Mouse (Mus musculus) layer of hippocampus, postnatal 14 days (tissue): ENCODE measurements around the gene Irak3. TPM values are rescaled to one million over a fixed set of nuclear protein-coding genes. Genes with fewer than 3 reads are reported as not detected.
"Not testable (repeated sequence)": the region's sequence is repeated elsewhere in the genome, so short reads cannot be mapped to it uniquely, and the experiment has no call there.

Source experiments
- DNase-seq, 2 experiments: peaks; one replicate each; pipeline ENCODE4 v3.0.0; 2021 to 2022; ENCODE audit warnings: low spot score in 2 of 2, mixed read lengths in 1 of 2
- total RNA-seq, 2 experiments: library from RNA; stranded (reverse); gene quantifications; 2 replicates each; pipeline ENCODE4 v1.2.3; 2021

Gene Irak3
- total RNA-seq, 2 experiments from 2014 or later, result 0.18 to 0.69 TPM

DNA sequence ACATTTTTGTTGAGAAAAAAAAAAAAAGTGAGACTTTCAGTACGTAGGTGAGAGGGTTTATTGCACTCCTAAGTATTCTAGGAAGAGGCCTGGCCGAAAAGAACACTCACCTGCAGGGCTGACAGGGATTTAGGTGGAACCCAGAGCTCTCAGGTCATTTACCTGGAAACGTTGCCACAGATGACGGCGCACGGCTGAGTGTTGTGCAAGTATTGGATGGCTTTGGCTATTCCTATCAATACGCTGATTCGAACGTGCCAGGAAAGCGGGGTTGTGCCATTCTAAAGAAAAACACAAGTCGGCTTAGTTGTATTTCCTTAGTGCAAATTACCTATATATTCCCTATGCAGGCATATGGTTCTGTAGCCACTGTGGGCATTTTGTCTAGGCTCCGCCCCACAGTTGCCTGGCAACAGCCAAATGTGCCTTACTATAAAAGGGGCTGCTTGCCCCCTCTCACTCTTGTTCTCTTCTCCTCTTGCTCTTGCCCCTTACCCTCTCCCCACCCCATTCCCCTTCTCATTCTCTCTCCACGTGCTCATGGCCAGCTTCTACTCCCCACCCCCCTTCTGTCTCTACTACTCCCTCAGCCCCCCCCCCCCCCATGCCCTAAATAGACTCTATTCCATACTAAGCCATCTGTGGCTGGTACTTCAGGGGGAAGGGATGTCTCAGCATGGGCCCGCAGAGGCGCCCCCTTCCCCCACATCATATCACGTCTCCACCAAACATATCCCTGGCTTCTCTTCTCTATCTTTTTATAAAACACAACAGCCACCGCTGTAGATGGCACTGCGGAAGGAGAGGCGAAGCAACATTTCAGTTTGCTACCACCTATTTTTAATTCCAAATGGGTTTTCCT lies 36.8 kb downstream of the Irak3 start:
- DNase-seq, result no peak

DNA sequence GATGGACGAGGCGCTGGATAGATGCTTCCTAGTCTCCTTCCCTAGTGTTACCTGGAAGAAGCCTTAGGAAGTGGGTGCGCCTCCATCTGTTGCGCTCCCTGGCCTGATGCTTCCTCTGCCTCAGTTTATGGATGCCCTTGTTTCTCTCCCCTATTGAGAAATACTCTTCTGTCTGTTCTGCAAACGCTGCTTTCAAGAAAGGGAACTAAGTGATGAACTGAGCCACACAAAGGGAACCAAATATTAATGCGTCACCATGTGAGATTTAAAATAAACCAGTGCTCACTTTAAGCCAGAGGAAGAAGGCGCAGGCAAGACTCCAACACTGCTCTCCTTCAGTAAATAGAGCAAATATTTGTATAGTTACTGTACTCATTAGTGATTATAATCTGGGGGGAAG lies 38.4 kb downstream of the Irak3 start:
- DNase-seq, result no peak

DNA sequence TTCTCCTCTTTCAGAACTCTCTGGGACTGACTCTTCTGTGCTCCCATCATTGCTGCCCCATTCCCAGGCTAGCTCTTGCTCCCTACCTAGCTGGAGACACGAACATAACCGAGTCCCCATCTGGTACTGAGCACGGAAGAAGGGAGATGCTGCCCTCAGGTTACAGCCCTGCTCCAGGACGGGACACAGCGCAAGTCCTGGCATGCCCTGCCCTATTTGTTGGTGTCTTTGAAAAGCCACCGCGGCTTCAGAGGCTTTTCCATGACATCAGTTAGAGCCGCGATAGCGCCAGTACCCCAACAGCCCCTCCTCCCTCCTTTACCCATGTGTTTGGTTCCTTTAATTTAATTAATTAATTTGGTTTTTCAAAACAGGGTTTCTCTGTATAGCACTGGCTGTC lies 39.1 kb downstream of the Irak3 start:
- DNase-seq, result no peak

DNA sequence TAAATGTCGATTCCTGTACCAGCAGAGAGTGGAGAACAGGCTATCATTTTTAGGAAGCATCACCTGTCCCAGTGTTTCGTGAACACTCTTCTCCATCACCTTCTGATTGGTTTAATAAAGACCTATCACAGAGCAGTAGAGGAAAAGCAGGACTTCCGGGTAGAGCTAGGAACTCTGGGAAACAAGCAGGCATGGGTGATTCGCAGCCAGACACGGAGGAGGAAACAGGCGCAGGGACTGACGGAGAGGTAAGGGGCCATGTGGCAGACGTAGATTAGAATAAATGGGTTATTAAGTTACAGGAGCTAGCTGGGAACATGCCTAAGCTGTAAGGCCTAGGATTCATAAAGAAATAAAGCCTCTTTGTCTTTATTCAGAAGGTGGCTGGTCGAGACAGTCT lies 41.4 kb downstream of the Irak3 start:
- DNase-seq, result no peak

DNA sequence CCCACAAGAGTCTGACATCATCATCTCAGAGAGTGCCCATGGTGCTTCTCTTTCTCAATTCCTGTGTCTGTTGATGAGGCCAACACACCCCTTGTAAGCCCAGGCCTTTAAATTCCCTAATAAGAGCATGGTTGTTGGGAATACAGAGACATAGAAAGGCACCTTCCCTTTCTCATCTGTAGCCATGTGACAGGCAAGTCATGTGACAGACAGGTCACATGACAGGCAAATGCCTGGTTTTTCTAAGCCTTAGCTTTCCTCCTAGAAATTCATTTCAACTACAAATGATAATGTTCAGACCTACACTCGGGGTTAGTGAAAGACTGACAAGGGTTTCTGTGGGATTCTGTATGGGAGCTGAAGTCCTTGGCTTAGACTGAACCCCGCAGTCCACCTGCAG lies 48.0 kb downstream of the Irak3 start:
- no peak for DNase-seq

DNA sequence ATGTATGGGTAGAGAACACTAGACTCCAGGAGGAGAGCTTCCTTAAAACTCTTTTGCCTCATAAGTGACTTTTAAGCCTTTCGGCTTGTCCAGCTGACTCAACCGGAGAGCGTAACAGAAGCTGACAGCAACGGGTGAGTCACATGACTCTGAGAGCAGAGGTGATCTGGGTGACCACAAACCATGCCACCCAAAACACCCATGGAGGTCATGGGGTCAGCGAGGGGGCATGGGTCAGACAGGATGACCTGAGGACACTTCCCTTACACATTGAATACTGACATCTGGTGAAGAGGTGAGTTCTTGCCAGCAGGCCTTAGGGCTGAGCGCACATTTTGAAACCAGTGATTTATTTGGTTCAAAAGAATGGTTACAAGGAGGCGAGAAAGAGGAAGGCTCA lies 50.3 kb downstream of the Irak3 start:
- no peak for DNase-seq

DNA sequence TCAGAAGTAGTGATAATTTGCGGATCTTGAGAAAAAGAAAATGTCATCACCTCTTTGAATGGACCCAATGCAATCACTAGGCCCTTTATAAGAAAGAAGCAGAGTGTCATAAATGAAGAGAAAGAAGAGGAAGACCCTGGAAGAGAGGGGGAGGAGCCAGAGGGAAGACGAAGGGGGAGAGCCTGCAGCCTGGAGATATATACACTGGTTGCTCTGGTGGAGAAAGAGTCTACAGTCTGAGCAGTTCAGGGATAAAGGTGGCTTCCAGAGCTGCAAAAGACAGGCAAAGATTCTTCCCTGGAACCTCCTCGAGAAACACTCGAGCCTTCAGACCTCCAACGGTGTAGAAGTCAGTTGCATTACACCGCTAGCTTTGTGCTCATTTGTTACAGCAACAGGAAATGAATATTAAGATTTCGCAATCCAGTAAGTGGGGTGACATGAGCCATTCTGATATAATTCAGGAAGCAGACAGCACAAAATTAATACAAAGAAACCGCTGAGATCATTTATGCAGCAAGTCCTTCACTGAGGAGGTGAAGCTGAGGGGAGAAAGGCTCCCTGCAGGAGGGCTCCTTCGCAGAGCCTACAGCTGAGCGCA lies 60.9 kb downstream of the Irak3 start:
- DNase-seq, result no peak

DNA sequence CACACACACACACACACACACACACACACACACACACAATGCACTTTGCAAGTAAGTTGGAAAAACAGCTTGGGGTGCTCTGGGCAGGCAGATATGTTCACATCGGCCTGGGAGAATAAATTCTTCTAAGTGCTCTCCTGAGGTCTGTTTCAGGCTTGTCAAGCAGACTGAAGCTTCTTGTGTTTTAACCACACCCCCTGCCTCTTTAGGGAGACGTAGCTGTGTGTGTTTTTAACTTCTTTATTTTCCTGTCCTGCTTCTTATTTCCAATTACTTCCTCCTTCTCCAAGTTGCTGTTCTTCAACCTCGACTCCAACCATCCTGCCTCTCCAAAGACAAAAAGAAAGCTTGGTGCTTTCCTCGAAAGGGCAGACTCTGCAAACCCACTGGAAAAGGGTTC lies 61.7 kb downstream of the Irak3 start:
- DNase-seq, result no peak

DNA sequence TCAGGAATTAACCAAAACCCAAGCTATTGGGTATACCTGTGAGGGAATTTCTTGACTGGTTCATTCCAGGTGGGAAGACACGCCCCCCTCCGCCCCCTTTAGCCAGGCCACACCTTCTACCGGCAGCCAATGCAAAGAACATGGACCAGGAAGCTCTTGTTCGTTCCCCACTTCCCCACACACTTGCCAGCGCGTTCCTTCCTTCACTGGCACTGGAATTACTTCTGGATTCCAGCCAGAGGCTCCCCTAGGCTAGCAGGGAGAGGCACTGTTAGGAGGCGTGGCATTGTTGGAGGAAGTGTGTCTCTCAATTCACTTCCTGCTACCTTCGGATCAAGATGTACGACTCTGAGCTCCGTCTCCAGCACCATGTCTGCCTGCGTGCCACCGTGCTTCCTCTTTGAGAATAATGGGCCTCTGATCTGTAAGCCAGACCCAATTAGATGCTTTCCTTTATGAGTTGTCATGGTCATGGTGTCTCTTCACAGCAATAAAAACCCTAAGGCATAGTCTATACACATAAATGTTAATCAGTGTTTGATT lies 65.8 kb downstream of the Irak3 start:
- no peak for DNase-seq

DNA sequence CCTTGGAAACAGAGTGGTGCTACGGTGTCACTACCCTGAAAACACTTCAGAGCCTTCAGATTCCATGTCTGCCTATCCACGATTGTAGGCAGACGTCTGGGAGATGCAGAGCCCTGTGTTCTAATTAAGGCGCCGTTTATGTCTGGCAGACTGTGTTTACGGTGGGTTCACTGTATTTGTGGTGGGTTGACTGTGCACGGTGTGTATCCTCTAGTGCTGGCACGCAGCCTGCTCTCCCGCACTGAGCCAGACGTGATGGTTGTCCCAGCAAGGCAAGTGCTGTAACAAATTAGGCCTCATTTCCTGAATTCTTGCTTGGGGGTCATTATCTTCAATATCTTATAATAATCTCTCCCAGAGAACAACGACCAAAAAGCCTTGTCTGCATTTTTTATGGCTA lies 68.2 kb downstream of the Irak3 start:
- no peak for DNase-seq

DNA sequence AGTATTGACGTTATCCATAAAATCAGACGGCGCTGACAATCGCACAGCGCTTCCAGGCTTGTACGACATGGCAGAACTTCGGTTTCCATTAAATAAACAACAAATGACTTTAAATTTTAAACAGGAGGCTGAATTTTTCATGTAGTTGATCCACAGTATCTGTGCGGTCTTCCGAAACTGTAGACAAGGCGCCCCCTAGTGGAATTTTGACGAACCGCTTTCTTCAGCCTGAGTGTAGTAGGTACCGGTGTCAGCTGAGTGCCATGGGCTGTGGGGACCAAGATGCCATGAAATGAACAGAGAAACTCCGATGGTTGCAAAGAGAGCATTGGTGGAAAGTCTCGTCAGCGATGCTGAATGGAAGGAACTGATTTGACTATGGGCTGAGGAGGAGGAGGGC lies 71.3 kb downstream of the Irak3 start:
- DNase-seq, result peak; percentile 43 to 60

DNA sequence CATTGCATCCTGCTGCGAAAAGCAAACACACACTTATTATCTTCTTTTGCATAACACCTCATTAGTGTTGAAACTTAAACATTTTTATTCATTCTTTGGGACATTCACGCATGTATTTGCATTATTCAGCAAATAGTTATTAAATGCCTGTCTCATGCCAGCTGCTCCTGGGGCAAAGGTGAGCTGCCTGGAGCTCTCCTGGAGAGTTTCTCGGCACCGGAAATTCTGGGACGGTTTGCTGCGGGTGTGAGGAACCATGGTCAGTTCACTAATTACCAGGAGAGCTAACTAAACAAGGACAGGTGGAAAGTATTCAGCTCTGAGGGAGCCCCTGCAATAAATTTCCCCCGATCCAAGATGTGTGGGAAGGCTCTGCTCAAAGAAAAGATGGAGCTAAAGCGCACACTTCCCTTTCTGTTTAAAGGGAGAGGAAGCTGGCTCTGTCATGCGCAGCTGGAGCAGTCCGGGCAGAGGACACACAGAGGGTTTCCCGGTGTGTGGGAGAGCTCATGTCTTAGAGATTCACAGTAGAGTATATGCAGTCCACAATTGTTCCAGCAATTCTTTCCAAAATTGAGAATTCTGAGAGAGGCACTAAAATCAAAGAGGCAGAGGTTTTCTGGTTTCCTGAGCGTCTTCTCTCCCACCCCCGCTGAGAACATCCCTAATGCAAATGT lies 73.2 kb downstream of the Irak3 start:
- DNase-seq, result no peak

DNA sequence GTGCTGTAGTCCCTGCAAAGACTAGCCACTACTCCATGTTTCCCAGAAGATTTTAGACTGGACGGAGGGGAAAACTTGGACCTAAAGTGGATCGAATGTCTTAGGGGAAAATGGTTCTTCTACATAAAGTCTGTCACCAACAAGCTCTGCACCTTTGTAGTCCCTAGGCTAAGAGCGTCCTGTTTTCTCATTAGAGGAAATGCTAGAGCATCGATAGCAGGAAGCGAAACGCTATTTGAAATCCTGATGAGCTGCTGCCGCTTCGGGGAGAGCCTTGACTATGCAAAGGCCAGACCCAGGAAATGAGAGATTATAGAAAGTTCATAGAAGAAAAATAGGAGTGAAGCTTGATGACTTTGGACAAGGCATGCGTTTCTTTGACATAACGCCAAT lies 76.5 kb downstream of the Irak3 start:
- DNase-seq, result no peak

DNA sequence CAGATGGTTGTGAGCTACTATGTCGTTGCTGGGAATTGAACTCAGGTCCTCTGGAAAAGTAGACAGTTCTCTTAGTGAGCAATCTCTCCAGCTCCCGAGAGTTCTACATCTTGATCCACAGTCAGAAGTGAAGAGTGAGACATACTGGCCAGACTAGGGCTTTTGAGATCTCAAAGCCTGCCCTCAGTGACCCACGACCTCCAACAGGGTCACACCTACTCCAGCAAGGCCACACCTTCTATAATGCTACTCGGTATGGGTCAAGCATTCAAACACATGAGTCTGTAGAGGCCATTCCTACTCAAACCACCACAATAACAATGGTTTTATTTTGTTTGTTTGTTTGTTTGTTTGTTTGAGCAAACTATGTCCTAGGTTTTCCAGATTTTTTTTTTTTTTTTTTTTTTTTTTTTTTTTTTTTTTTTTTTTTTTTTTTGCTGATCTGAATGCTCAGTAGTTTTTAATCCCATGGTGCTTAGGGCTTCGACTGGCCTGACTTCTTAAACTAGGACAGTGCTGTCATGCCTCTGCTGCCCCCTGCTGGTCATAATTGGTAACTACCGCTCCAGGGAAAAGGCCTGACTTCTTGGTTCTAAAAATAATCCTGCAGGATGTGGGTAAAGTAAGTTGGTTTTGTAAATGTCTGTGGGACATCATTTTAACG lies 77.0 kb downstream of the Irak3 start:
- DNase-seq, result peak; percentile 85 to 90

DNA sequence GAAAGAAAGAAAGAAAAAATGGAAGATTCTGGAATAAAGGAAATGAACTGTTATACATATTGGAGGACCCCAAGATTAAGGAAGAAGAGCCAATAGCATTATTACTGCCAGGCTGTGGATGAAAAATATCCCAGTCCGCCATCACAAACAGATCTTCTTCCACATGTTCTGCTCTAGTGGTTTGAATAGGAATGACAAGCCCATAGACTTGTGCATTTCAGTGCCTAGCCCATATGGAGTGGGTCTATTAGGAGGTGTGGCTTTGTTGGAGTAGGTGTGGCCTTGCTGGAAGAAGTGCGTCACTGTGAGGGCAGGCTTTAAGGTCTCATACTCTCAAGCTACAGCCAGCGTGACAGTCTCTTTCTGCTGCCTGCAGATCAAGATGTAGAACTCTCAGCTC lies 78.2 kb downstream of the Irak3 start:
- DNase-seq, result no peak

DNA sequence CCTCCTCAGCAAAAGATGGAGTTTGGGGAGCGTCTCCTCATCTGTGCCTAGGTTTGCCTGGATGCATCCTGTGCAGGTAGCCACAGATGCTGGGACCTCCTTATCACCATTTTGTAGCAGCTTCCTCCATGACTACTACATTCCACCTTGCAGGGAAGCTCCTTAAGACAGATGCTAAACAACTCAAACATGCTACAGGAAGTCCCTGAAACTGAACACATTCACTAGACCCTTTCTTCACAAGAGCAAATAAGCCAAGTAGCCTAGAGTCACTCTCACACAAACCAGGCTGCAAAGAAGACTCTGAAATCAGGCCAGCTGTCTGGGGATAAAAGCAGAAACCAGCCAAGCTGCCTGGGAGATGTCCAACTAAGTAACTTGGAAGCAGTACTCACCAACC lies 86.7 kb downstream of the Irak3 start:
- DNase-seq, result no peak

DNA sequence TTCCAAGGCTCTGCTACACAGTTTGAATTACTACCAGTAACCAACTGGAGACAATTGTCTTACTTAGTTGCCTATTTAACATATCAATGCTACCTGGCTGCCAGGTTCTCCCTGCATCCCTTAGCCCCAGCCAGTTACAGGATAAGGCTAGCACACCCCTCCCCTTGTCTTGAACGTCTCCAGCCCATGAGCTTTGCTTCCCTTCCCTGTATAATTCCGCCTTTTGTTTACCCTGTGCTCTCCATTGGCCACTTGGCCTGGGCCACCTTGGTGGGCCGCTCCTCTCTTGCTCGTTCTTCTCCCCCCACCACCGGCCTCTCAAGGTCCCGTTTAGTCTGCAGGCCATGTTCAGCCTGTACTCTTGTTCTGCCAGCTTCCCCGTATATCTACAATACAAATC lies 87.4 kb downstream of the Irak3 start:
- no peak for DNase-seq

DNA sequence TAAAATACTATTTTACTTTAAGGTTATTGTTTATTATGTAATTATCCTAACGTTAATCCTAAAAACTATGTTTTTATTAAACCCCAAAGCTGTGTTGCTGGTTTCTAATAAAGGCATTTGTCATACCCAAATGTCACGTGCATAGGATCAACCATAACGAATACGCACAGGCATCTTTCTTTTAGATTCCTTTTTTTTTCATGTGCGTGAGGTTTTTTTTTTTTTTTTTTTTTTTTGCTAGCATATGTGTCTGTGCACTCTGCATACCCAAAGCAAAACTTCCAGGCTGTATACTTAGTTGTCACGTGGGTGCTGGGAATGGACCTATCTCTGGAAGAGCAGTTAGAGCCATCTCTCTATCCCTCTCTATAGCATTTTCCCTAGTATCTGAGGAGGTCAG lies 88.0 kb downstream of the Irak3 start:
- no peak for DNase-seq

DNA sequence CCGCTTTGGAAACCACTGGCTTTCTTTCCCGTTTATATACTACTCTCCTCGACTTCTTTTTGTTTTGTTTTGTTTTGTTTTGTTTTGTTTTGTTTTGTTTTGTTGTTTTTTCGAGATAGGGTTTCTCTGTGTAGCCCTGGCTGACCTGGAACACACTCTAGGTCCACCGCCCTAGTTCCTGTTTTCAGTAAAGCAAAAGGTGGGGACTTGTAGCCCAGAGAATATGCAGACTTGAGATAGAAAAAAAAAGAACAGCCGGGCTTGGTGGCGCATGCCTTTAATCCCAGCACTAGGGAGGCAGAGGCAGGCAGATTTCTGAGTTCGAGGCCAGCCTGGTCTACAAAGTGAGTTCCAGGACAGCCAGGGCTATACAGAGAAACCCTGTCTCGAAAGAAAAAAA lies 88.4 kb downstream of the Irak3 start:
- not testable (repeated sequence) for DNase-seq

DNA sequence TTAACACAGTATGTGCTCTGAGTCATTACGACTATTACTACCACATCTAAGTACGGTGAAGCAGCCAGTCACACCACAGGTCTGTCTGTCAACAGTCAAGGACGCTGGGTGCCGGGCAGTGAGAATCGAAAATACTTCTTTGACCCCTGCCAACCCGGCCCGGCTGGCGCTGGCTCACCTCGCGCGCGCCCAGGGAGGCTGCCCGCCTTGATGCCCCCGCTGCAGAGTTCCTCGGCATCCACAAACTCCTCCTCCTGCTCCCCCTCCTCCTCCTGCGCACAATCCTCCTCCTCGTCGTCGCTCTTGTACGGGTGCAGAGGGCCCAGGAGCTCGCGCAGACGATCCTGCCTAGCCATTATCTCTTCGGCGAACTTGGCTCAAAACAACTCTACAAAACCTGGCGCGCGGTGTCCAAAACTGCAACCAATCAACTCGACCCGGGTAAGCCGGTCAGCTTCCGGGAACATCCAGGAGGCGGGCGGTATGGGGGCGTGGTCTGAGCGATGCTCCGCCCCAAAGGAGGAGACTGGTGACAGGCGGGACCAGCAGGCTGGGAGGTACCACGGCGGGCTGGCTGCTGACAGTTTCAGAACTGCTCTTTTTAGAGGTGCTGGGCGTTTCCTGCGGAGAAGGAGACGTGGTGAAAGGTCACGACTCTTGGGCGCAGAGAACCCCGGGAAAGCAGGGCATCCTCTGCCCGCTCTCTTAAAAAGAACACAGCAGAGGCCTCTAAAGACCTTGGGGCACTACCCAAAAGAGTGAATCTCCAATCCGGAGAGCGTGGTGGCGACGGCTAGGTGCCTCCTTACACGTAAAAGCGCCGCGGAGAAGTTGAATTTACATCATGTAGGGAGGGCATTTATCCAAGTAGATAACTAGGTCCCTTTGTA lies 89.2 kb downstream of the Irak3 start, which contains the start of gene Helb:
Gene Helb, minus strand, starts transcription at position 481 of the 890 bp plus-strand sequence.
- DNase-seq, result peak; percentile 94 to 95
